Mouse (Mus musculus): ENCODE measurements around the gene Bmp2k.

Gene Bmp2k

DNA sequence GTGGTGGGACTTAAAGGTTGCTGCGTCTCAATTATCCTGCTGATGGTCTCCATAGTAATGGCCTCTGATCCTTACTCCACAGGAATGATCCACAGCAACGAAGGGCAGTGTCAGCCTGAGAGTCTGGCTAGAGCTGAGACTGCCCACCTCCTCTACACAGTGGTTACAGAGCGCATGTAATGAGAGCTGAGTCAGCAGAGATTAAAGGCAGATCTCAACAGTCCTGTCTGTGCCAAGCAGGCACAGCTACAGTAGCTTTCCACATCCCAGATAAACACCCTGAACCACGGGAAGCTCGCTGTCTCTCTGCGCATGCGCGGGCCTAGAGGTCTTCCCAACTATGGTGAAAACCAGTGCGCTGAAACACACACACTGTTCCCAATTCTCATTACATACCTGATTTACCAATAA lies 100.1 kb downstream of the Bmp2k start:
- no peak for DNase-seq (ENCODE audit: low spot score in 2 of 2)

DNA sequence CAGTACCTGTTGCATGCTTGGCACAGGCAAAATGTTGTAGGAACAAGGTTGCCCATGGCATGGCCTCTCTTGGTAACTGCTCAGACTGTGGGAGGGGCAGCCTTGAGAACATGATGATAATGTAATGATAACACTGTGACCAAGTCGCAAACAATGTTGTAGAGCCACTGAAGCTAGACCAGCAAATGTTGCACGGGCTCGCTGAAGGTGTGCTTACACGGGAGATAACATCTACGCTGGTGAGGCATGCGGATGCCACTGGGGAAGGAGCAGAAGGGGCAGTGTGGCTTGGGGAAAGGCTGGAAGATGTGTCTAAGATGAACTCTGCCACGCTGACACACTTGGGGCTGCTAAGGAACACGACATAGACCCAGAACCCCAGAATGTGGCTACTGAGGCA lies 102.5 kb downstream of the Bmp2k start:
- no peak for DNase-seq (ENCODE audit: low spot score in 2 of 2)

DNA sequence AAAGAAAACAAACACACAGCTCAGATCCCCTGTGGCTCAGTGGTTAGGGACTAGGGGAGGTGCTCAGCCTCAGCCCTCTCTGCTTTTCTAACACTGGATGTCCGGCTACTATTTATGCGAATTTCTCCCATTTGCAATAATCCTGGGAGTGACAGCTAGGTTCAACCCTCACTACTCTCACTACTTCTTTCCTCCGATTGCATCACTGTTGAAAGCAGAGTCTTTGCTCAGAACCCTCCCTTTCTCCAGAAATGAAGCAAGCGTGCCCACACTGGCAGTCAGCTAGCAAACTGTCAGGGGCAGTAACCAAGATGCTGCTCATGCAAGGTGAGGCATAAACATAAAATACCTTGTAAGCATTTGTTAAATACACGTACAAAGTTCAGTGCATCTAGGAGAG lies 110.8 kb downstream of the Bmp2k start:
- no peak for DNase-seq (ENCODE audit: low spot score in 2 of 2)

DNA sequence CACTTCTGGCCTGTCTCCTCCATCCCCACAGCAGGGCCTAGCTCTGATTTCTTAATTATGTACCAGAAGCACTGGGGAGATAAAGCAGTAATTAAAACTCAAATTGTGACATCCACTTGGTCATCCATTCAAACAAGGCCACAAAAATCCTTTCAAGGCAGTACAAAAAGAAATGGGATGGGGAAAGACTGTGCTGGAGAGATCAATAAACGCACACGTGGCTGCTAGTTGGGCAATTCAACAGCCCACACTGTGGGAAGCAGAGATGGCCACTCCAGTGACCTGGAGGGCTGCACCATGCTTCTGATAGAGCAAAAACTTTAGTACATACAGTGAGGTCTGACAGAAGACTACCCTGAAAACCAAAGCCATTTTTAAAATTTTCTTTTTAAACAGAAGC lies 112.6 kb downstream of the Bmp2k start:
- no peak for DNase-seq (ENCODE audit: low spot score in 2 of 2)

DNA sequence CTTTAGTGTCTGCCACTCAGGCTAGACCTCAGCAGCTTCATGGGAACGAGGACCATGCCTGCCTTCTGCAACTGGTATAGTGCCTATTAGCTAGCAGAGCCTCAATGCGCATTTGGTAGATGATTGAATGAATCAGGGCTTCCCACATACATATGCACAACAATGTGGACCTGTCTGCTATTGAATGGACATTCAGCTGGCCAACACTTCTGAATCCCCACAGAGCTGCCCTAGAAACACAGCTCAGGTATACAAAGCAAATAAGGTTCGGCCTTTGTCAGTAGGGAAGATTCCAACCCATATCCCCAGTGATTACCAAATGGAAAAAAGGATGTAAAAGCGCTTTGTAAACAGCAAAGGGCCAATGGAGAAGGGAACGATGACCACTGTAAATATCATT lies 113.2 kb downstream of the Bmp2k start:
- no peak for DNase-seq (ENCODE audit: low spot score in 2 of 2)

DNA sequence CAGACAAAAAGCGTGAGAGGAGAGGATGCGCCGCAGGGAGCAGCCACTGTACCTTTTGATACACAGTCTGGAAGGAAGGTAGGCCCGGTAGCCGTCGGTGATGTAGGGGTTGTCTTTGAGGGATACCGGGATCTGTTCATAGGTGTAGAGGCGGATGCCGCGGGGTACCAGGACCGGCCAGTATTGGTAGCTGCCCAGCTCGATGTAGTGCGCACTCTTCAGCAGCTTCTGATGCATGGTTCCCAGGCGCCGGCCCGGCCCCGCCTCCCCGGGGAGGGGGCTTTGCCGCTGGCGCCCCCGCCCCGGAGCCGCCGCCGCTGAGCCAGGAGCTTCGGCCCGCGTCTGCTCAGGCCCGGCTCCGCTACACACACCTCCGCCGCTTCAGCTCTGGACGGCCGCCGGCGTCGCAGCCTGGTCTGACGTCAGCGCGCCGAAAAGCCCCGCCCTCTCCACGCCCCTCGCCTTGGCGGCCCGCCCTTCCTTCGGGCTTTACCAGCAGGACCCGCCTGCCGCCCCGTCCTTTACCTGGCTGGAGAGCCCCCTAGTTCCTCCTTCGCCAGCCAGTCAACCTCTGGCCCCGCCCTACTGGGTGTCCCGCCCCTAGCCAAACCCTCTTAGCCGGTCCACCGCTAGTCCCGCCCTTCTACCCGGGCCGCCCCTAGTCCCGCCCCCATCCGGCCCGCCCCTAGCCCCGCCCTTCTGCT lies 113.9 kb downstream of the Bmp2k start, which contains the start of gene Paqr3:
Gene Paqr3 (minus strand): TSS at position 390 of the 704 bp plus-strand sequence.
- peak; percentile 93 to 95 for DNase-seq (ENCODE audit: low spot score in 2 of 2)

DNA sequence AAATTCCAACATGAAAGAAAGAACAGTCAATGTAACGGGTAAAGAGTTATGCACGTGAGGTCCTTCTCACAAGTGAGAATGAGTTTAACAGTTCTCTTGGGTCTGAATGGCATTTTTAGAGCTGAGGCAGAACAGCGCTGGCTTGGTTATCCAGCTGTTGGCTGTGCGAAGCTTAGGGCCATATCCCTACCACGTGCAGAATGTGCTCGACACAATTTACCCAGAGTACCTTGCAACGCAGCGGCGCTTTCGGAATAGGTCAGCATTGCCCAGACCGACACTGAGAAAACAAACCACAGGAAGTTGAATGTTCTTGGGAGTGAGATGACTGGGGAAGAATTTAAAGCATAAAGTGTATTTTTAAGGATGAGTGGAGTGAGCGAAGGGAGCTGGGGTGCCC lies 127.5 kb downstream of the Bmp2k start:
- no peak for DNase-seq (ENCODE audit: low spot score in 2 of 2)

DNA sequence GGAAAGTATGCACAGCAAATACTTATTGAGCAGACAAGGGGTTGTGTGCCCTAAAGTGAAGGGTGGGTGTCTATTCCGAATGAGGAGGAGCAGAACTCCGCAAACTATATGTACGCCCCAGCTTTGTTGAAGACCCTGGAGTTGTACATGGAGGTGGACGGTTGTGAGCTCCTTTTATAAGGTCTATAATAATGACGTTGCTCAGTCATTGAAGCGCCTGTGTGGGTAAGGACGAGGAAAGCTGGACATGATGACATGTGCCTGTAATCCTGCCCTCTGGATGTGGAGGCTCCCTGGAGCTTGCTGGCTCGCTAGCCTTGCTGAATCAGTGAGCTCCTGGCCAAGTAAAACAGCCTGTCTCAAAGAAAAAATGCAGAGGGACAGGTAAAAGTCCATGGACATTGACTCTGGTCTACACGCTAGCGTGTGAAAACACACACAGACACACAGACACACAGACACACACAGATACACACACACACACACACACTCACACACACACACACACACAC lies 128.0 kb downstream of the Bmp2k start:
- DNase-seq (ENCODE audit: low spot score in 2 of 2) = no peak

DNA sequence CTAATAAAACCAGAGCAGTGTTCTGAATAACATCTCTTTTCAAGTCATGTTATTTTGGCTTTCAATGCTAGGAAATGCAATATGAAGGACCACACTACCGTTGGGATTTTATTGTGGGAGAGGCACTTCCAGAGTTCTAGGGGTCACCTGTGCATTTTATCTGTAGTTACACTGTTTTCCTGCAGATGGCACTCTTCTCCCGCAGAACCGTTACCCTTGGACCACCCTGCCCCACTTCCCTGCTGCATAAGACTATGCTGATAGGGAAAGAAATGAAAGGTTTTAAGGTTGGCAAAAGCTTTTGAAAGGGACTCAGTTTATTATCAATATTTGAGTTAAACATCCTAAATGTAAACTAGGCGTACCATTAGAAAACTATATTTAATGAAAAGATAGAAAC lies 128.5 kb downstream of the Bmp2k start:
- DNase-seq (ENCODE audit: low spot score in 2 of 2) = peak in 1 of 2 experiments; percentile 2

DNA sequence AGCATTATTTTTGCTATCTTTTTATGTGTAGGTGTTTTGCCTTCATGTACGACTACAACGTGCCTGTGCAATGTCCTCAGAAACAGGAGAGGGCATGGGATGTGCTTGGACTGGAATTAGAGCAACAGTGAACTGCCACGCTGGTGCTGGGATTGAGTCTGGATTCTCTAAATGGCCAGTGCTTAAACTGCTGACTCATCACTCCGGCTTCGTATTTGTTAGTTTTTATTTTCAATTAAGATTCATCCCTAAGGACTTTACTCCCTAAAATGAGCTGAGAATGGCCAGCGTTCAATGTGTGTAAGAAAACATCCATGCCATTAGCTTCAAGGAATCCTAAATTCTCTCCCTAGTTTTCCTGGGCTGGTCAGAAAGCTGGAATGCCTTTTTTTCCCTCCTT lies 129.8 kb downstream of the Bmp2k start:
- DNase-seq (ENCODE audit: low spot score in 2 of 2) = no peak

DNA sequence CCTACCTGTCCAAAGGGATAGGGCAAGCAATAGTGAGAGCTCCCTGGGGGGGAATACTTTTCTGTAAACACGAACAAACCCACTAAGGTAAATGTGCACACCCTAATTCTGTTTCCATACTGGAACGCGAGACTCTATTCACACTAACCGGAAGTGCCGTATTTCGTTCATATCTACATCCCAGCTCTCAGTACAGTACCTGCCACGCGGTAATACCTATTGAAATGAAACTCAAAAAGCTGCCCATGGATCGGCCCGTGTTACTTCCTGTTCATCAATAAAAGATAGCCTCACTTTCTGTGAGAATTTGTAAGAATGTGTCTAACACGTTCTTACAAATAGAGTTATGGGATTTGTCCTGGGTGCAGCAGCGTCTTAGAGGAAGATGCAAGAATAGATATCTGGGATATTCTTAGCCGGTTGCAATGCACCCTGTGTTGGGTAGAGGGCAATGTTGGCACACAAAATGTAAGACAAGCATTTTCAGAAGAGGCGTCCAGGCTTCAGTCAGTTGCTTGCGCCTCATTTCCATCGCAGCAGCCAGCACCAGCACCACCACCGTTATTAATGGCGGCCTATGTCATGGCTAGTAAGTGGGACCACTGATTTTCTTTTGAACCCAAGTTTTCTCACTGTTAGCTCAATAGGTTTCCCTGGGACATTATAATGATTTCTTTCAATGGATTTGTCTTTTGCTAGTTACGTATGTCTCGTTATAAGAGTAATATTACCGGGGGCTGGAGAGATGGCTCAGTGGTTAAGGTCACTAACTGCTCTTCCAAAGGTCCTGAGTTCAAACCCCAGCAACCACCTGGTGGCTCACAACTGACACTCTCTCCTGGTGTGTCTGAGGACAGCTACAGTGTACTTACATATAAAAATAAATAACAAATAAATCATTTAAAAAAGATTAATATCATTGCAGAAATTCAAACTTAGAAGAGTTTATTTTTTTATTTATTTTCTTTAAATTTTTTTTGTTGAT lies 131.0 kb downstream of the Bmp2k start:
- peak in 1 of 2 experiments; percentile 4 for DNase-seq (ENCODE audit: low spot score in 2 of 2)

DNA sequence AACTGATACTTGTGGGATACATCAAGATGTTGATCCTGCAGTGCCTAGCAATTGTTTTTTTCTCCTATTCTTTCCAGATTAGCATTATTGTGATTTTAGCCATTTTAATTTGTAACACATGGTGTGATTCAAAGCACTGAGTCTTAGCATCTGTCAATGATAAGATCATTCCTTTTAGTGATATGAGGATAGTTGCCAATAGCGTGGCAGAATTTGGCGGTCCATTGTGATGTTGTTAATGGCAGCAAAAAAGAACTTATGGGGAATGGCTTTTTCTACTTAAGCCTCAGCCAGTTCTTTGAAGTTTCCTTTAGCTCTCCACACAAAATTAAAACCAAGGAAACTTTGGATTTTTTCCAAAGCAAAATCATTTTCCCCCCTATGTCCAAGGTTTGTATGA lies 132.1 kb downstream of the Bmp2k start:
- no peak for DNase-seq (ENCODE audit: low spot score in 2 of 2)

DNA sequence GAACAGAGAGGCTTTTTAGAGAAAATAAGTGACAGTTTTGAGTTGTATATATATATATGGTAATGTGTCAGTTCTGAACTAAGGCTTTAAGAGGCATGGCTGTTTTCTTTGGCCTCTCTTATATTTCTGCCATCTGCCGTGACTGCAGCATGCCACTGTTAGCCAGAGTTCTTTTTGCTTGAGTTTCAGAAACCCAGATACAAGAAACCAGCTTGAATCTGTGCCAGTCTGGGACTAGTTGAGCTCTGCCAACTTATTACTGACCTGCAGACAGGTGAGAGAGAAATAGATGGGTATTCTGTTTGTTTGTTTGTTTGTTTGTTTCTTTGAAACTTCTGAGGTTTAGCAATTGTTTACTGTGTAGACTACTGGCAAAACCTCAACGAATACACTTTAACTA lies 137.8 kb downstream of the Bmp2k start:
- no peak for DNase-seq (ENCODE audit: low spot score in 2 of 2)

Measured in spleen, postnatal 14 days (tissue).